Mouse (Mus musculus) CH12.LX (cell line): ENCODE measurements around the gene Vwa3b.

Source experiments
- CTCF ChIP-seq, 2 experiments: IDR thresholded peaks in 1 of 2; conservative IDR thresholded peaks in 1 of 2; 2 replicates each; pipeline ENCODE4 v1.5.1; 2011 to 2012; ENCODE audit warnings: low read depth in 2 of 2, low read length in 2 of 2, improper control_type of control experiment in 1 of 2, inconsistent platforms in 1 of 2, mild to moderate bottlenecking in 1 of 2, moderate library complexity in 1 of 2
- MAFK ChIP-seq: IDR thresholded peaks from 2 replicates; pipeline ENCODE4 v1.6.1; 2011; ENCODE audit warnings: low read length, improper control_type of control experiment; ENCODE audit not compliant: insufficient replicate concordance
- NRF1 ChIP-seq: IDR thresholded peaks from 2 replicates; pipeline ENCODE4 v1.6.1; 2014; ENCODE audit warnings: low read depth, mild to moderate bottlenecking, inconsistent platforms, low read length, improper control_type of control experiment, moderate library complexity
- POLR2A ChIP-seq: IDR thresholded peaks from 2 replicates; pipeline ENCODE4 v1.6.1; 2011; ENCODE audit warnings: low read depth, mild to moderate bottlenecking, improper control_type of control experiment, low read length
- ZKSCAN1 ChIP-seq: IDR thresholded peaks from 2 replicates; pipeline ENCODE4 v1.6.1; 2012; ENCODE audit warnings: low read depth, inconsistent platforms, low read length, improper control_type of control experiment, borderline replicate concordance

DNA sequence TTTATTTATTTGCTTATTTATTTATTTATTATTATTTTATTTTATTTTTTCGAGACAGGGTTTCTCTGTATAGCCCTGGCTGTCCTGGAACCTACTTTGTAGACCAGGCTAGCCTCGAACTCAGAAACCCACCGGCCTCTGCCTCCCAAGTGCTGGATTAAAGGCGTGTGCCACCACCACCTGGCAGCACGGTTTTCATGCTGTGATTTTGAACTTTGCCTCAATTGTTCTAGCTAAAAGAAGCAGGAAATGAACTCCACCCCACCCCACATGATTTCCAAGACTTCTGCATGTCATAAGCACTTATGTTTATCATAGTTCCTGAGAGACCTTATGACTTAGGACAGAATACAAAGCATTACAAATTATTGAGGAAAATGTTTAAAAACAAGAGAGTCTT, 15.5 kb downstream of the Vwa3b start:
- TF ChIP-seq POLR2A (no peak), CTCF (conservative IDR thresholded peaks at IDR 0.05 in 1 of 2, IDR thresholded peaks at IDR 0.05 in 1 of 2; ENCODE audit: low read depth in 2 of 2, low read length in 2 of 2) (no peak), NRF1 (no peak), ZKSCAN1 (no peak), MAFK (no peak)
